Comparison of ENCODE assay signal across 8 mouse cellular contexts in genomic region chr6:145862321-145862720, GRCm38 (mm10). TPM values are rescaled to one million over a fixed set of nuclear protein-coding genes. Genes with fewer than 3 reads are reported as not detected.
DNase-seq lines count a peak whose midpoint lies in the region; ATAC-seq lines count a peak whose summit lies in the region.

No protein-coding gene starts in this region.

- peaks cover 15% of the 10 kb centered on the region for H3K4me1 ChIP-seq in neural tube, embryonic 11.5 days (ENCODE audit: control insufficient read depth, insufficient read depth, low read length)
- H3K4me1 ChIP-seq in limb, embryonic 13.5 days = peaks cover 34% of the 10 kb centered on the region
- peaks cover 4% of the 10 kb centered on the region for H3K4me1 ChIP-seq in stomach, embryonic 16.5 days (ENCODE audit: control insufficient read depth, insufficient read depth, low read length)

- peaks cover 52% of the 10 kb centered on the region for H3K27me3 ChIP-seq in neural tube, embryonic 11.5 days (ENCODE audit: control insufficient read depth, insufficient read depth, low read length)
- H3K27me3 ChIP-seq in limb, embryonic 13.5 days = peaks cover 42% of the 10 kb centered on the region
- H3K27me3 ChIP-seq in stomach, embryonic 16.5 days (ENCODE audit: control insufficient read depth, insufficient read depth, low read length) = peaks cover 44% of the 10 kb centered on the region

- no peaks in the 10 kb centered on the region for H3K36me3 ChIP-seq in neural tube, embryonic 11.5 days (ENCODE audit: control insufficient read depth, insufficient read depth, low read length)
- H3K36me3 ChIP-seq in limb, embryonic 13.5 days = no peaks in the 10 kb centered on the region
- H3K36me3 ChIP-seq in stomach, embryonic 16.5 days (ENCODE audit: control insufficient read depth, insufficient read depth, low read length) = no peaks in the 10 kb centered on the region

- H3K4me2 ChIP-seq in neural tube, embryonic 11.5 days (ENCODE audit: low read depth) = peak overlapping the region; percentile 98
- H3K4me2 ChIP-seq in limb, embryonic 13.5 days (replicated peaks) = peak overlapping the region; percentile 100
- H3K4me2 ChIP-seq in stomach, embryonic 16.5 days (ENCODE audit: low read depth, low read length) = peak overlapping the region; percentile 94

- 14% methylated on average over 4 of the region's 4 CpGs for WGBS in neural tube, embryonic 11.5 days
- WGBS in limb, embryonic 13.5 days = 22% methylated on average over 4 of the region's 4 CpGs
- 17% methylated on average over 4 of the region's 4 CpGs for WGBS in stomach, embryonic 16.5 days

- H3K9me3 ChIP-seq in neural tube, embryonic 11.5 days (ENCODE audit: control insufficient read depth, low read length) = no peaks in the 10 kb centered on the region
- H3K9me3 ChIP-seq in limb, embryonic 13.5 days = no peaks in the 10 kb centered on the region
- H3K9me3 ChIP-seq in stomach, embryonic 16.5 days (replicated peaks; ENCODE audit: control insufficient read depth, low read length) = no peaks in the 10 kb centered on the region

- no peak overlapping the region for H3K9ac ChIP-seq in neural tube, embryonic 11.5 days (ENCODE audit: low read length)
- peak overlapping the region; percentile 76; the same call in 1 of the 2 replicates for H3K9ac ChIP-seq in limb, embryonic 13.5 days
- H3K9ac ChIP-seq in stomach, embryonic 16.5 days (ENCODE audit: low read length) = no peak overlapping the region

- H3K27ac ChIP-seq in neural tube, embryonic 11.5 days (ENCODE audit: low read depth, low read length) = no peak overlapping the region
- no peak overlapping the region for H3K27ac ChIP-seq in limb, embryonic 13.5 days
- no peak overlapping the region for H3K27ac ChIP-seq in stomach, embryonic 16.5 days (ENCODE audit: low read length)

- no peak for ATAC-seq in neural tube, embryonic 11.5 days (ENCODE audit: insufficient read depth, low FRiP score, low TSS enrichment)
- ATAC-seq in limb, embryonic 13.5 days (ENCODE audit: low FRiP score, low read depth) = no peak
- no peak for ATAC-seq in stomach, embryonic 16.5 days (ENCODE audit: insufficient read depth, low FRiP score)
- ATAC-seq in monocyte, adult 5-6 weeks (replicated peaks; ENCODE audit: insufficient number of reproducible peaks, low FRiP score, low TSS enrichment, poor library complexity, severe bottlenecking) = no peak

- peak; percentile 17 for DNase-seq in cerebellum, adult 9-11 months
- DNase-seq in cerebellum, adult 9-10 months = no peak
- DNase-seq in neural tube, embryonic 11.5 days (ENCODE audit: low spot score) = no peak
- DNase-seq in neural tube, embryonic 10.5 days (ENCODE audit: extremely low spot score, low spot score) = no peak
- DNase-seq in right cerebral cortex, adult 2 months (ENCODE audit: low spot score in 2 of 2) = no peak

- H3K4me3 ChIP-seq in neural tube, embryonic 11.5 days (ENCODE audit: low read depth, low read length) = peak overlapping the region; percentile 53
- H3K4me3 ChIP-seq in limb, embryonic 13.5 days = peak overlapping the region; percentile 69
- peak overlapping the region; percentile 59 for H3K4me3 ChIP-seq in stomach, embryonic 16.5 days (replicated peaks; ENCODE audit: low read length)

RNA-seq across cellular contexts. Expression of gene Bhlhe41, which starts 3.0 kb away (rescaled TPM):
- polyA plus RNA-seq in neural tube, embryonic 11.5 days (2014; fragmentation: Nextera tagmentation; extraction: Ambion mirVana) = 1.0 and 1.2 TPM in 2 replicates
- polyA plus RNA-seq in limb, embryonic 13.5 days (2015; fragmentation: Nextera tagmentation; extraction: Ambion mirVana) = 2.7 and 2.9 TPM in 2 replicates
- polyA plus RNA-seq in stomach, embryonic 16.5 days (2015; fragmentation: Nextera tagmentation; extraction: Ambion mirVana) = 1.7 and 2.0 TPM in 2 replicates
- 2.9 to 9.1 TPM (median 5.9 TPM) in 3 replicates for total RNA-seq in monocyte, adult 5-6 weeks (2017)
